Mouse (Mus musculus) liver, adult 2 months (tissue): Measurements from ENCODE around the gene Tldc1.

Source experiments
- CTCF ChIP-seq: fragments of 200-500 bp; IDR thresholded peaks from 2 replicates; pipeline ENCODE4 v1.5.1; 2011; ENCODE audit warnings: low read depth, low read length, control low read depth
- POLR2A ChIP-seq: fragments of 200-500 bp; IDR thresholded peaks from 2 replicates; pipeline ENCODE4 v1.6.1; 2011; ENCODE audit warnings: low read length, control low read depth; ENCODE audit not compliant: insufficient read depth; ENCODE audit errors: extremely low read depth

GRCm38 (mm10) chr8:119811925-119812324 is 33.7 kb upstream of the Tldc1 start:
- TF ChIP-seq CTCF: peak; percentile 37
- no peak for TF ChIP-seq POLR2A
